Mouse (Mus musculus) stomach, embryonic 16.5 days (tissue): Measurements from ENCODE around the gene Anapc13. TPM values are rescaled to one million over a fixed set of nuclear protein-coding genes. Genes with fewer than 3 reads are reported as not detected.

Source experiments
- ATAC-seq: fragments of 200-750 bp; cut with Nextera tagmentation; 2 replicates; pipeline ENCODE4 v1.8.0; 2017; ENCODE audit warnings: moderate number of reproducible peaks, moderate TSS enrichment; ENCODE audit not compliant: insufficient read depth, low FRiP score
- H3K27ac ChIP-seq: fragments of 300-500 bp; sonication (generic); 2 replicates; pipeline ENCODE4 v1.5.1; 2014; ENCODE audit warnings: low read length
- H3K27me3 ChIP-seq: fragments of 300-500 bp; sonication (generic); 2 replicates; pipeline ENCODE4 v1.6.1; 2014; ENCODE audit warnings: low read length, control low read depth, mixed read lengths; ENCODE audit not compliant: control insufficient read depth, insufficient read depth
- H3K36me3 ChIP-seq: fragments of 300-500 bp; sonication (generic); 2 replicates; pipeline ENCODE4 v1.6.1; 2014; ENCODE audit warnings: low read length; ENCODE audit not compliant: control insufficient read depth, insufficient read depth
- H3K4me1 ChIP-seq: fragments of 300-500 bp; sonication (generic); 2 replicates; pipeline ENCODE4 v1.6.1; 2014; ENCODE audit warnings: low read length, control low read depth, mixed read lengths; ENCODE audit not compliant: control insufficient read depth, insufficient read depth
- H3K4me2 ChIP-seq: fragments of 300-500 bp; sonication (generic); 2 replicates; pipeline ENCODE4 v1.6.1; 2014; ENCODE audit warnings: low read depth, low read length, mixed read lengths
- H3K4me3 ChIP-seq: fragments of 300-500 bp; sonication (generic); replicated peaks from 2 replicates; pipeline ENCODE4 v1.5.1; 2014; ENCODE audit warnings: mild to moderate bottlenecking, low read length
- H3K9ac ChIP-seq: fragments of 300-500 bp; sonication (generic); 2 replicates; pipeline ENCODE4 v1.6.1; 2014; ENCODE audit warnings: low read length
- H3K9me3 ChIP-seq: fragments of 300-500 bp; sonication (generic); replicated peaks from 2 replicates; pipeline ENCODE4 v1.6.1; 2016; ENCODE audit warnings: low read length, control low read depth; ENCODE audit not compliant: control insufficient read depth
- WGBS: fragments of 180-500 bp; shearing (Covaris S2); extraction: QIAGEN DNeasy Blood & Tissue Kit; methylation state at CpG from one replicate; pipeline ENCODE4 v1.1.7; 2014; 5-methylcytosine and 5-hydroxymethylcytosine counted together
- polyA plus RNA-seq: library from polyadenylated mRNA; unstranded; fragments of >200 nt; fragmentation: Nextera tagmentation; extraction: Ambion mirVana; gene quantifications from 2 replicates; pipeline ENCODE4 v1.2.1, GENCODE M21; 2015

The Anapc13 gene
- polyA plus RNA-seq, 1 experiment from 2014 or later: 206 TPM

- peaks cover 6% of the 10 kb centered on the region for H3K4me1 ChIP-seq
- peak overlapping the region; percentile 84 for H3K4me2 ChIP-seq
- no peaks in the 10 kb centered on the region for H3K27me3 ChIP-seq
- WGBS: 1% methylated on average over 27 of the region's 27 CpGs
- peak overlapping the region; percentile 93 for H3K27ac ChIP-seq
- H3K9ac ChIP-seq: peak overlapping the region; percentile 99
- no peaks in the 10 kb centered on the region for H3K36me3 ChIP-seq
- H3K9me3 ChIP-seq: no peaks in the 10 kb centered on the region
- H3K4me3 ChIP-seq: peak overlapping the region; percentile 95
- ATAC-seq: peak; percentile 53
Observed at GRCm38 (mm10) chr9:102625401-102625982, 604 bp upstream of the Anapc13 start.

DNA sequence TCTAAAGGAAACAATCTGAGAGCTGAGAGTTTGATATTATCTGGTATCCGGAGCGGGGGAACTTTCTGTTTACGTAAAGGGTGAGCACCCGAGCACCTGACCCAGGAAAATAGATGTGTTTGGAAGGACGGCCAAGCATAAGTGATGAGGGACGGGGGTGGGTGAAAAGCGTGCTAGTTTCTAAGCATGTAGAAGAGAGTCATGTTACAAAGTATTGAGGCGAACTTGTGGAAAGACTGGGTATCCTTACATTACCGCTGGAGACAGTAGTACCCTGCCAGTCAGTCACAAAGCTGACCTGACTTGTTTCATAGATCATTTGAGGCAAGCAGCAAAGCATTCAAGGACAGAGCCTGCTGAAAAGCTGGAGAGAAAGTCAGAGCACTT is 736 bp downstream of the Anapc13 start:
- no peaks in the 10 kb centered on the region for H3K27me3 ChIP-seq
- no peak for ATAC-seq
- H3K9me3 ChIP-seq: no peaks in the 10 kb centered on the region
- peak overlapping the region; percentile 93 for H3K27ac ChIP-seq
- WGBS: 0% methylated on average over 9 of the region's 9 CpGs
- no peaks in the 10 kb centered on the region for H3K36me3 ChIP-seq
- H3K4me3 ChIP-seq: peak overlapping the region; percentile 95
- H3K9ac ChIP-seq: peak overlapping the region; percentile 99
- peaks cover 6% of the 10 kb centered on the region for H3K4me1 ChIP-seq
- peak overlapping the region; percentile 63 for H3K4me2 ChIP-seq

DNA sequence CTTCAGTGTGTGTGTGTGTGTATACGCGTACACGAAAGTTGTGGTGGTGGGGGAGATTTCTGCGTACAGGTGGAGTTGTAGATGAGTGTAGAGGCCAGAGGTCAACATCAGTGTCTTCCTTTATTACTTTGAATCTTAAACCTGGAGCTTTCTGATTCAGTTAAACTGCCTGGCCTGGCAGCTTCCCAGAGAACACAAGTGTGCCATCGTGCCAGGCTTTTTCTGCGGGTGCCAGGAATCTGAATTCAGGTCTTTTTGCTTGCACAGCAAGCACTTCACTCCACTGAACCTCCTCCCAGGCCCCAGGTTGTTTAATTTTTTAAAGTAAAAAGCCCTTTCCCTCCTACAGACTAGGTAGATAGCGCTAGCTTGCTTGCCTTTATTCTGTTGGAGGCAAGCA is 1.3 kb downstream of the Anapc13 start:
- Histone ChIP-seq H3K9me3 (no peaks in the 10 kb centered on the region), H3K27ac (peak overlapping the region; percentile 93), H3K9ac (peak overlapping the region; percentile 99), H3K27me3 (no peaks in the 10 kb centered on the region), H3K36me3 (no peaks in the 10 kb centered on the region), H3K4me2 (peak overlapping the region; percentile 63), H3K4me1 (peaks cover 6% of the 10 kb centered on the region), H3K4me3 (peak overlapping the region; percentile 95)
- no peak for ATAC-seq
- 56% methylated on average over 7 of the region's 7 CpGs for WGBS

GRCm38 (mm10) chr9:102629052-102629451 is 3.0 kb downstream of the Anapc13 start:
- H3K27me3 ChIP-seq: no peaks in the 10 kb centered on the region
- no peak overlapping the region for H3K4me2 ChIP-seq
- no peaks in the 10 kb centered on the region for H3K36me3 ChIP-seq
- 52% methylated on average over 7 of the region's 7 CpGs for WGBS
- no peak overlapping the region for H3K27ac ChIP-seq
- H3K9me3 ChIP-seq: no peaks in the 10 kb centered on the region
- no peak overlapping the region for H3K4me3 ChIP-seq
- peaks cover 6% of the 10 kb centered on the region for H3K4me1 ChIP-seq
- H3K9ac ChIP-seq: no peak overlapping the region
- ATAC-seq: no peak

GRCm38 (mm10) chr9:102631589-102632147 is 5.6 kb downstream of the Anapc13 start:
- no peak overlapping the region for H3K9ac ChIP-seq

GRCm38 (mm10) chr9:102632173-102632572 is 6.1 kb downstream of the Anapc13 start:
- Histone ChIP-seq H3K9me3 (no peaks in the 10 kb centered on the region), H3K36me3 (no peaks in the 10 kb centered on the region), H3K27me3 (no peaks in the 10 kb centered on the region), H3K9ac (0 out of 2 replicates have a peak overlapping the region, but pooled peaks have one; percentile 34), H3K4me3 (no peak overlapping the region), H3K4me1 (peaks cover 9% of the 10 kb centered on the region), H3K27ac (peak overlapping the region; percentile 11; the same call in 1 of the 2 replicates), H3K4me2 (no peak overlapping the region)
- ATAC-seq: no peak
- 66% methylated on average over 4 of the region's 4 CpGs for WGBS

More at GRCm38 (mm10) chr9:102631589-102632147, 5.6 kb downstream of the Anapc13 start:
- 58% methylated on average over 2 of the region's 2 CpGs for WGBS
- H3K36me3 ChIP-seq: no peaks in the 10 kb centered on the region
- no peaks in the 10 kb centered on the region for H3K9me3 ChIP-seq
- peak overlapping the region; percentile 11; the same call in 1 of the 2 replicates for H3K27ac ChIP-seq
- H3K27me3 ChIP-seq: no peaks in the 10 kb centered on the region
- peaks cover 6% of the 10 kb centered on the region for H3K4me1 ChIP-seq
- ATAC-seq: no peak
- H3K4me2 ChIP-seq: no peak overlapping the region
- no peak overlapping the region for H3K4me3 ChIP-seq

GRCm38 (mm10) chr9:102632923-102633537 is 6.9 kb downstream of the Anapc13 start:
- ATAC-seq: peak; percentile 54; the same call in 1 of the 2 replicates
- Histone ChIP-seq H3K36me3 (no peaks in the 10 kb centered on the region), H3K4me2 (no peak overlapping the region), H3K27ac (no peak overlapping the region), H3K4me1 (peaks cover 11% of the 10 kb centered on the region; the same call in 1 of the 2 replicates), H3K4me3 (no peak overlapping the region), H3K9me3 (no peaks in the 10 kb centered on the region), H3K27me3 (no peaks in the 10 kb centered on the region), H3K9ac (no peak overlapping the region)
- WGBS: 62% methylated on average over 1 of the region's 1 CpGs

GRCm38 (mm10) chr9:102634453-102634852 is 8.4 kb downstream of the Anapc13 start:
- WGBS: 70% methylated on average over 8 of the region's 8 CpGs
- H3K4me1 ChIP-seq: peaks cover 14% of the 10 kb centered on the region; the same call in 1 of the 2 replicates
- no peak overlapping the region for H3K9ac ChIP-seq
- H3K36me3 ChIP-seq: no peaks in the 10 kb centered on the region
- no peaks in the 10 kb centered on the region for H3K27me3 ChIP-seq
- no peak overlapping the region for H3K4me2 ChIP-seq
- no peak for ATAC-seq
- no peaks in the 10 kb centered on the region for H3K9me3 ChIP-seq
- no peak overlapping the region for H3K27ac ChIP-seq
- H3K4me3 ChIP-seq: no peak overlapping the region

GRCm38 (mm10) chr9:102636553-102636952 is 10.5 kb downstream of the Anapc13 start:
- H3K4me2 ChIP-seq: no peak overlapping the region
- H3K4me3 ChIP-seq: no peak overlapping the region
- H3K4me1 ChIP-seq: peaks cover 14% of the 10 kb centered on the region; the same call in 1 of the 2 replicates
- H3K36me3 ChIP-seq: no peaks in the 10 kb centered on the region
- no peaks in the 10 kb centered on the region for H3K27me3 ChIP-seq
- 2% methylated on average over 4 of the region's 4 CpGs for WGBS
- no peak overlapping the region for H3K27ac ChIP-seq
- ATAC-seq: peak; percentile 33; the same call in 1 of the 2 replicates
- no peaks in the 10 kb centered on the region for H3K9me3 ChIP-seq
- H3K9ac ChIP-seq: no peak overlapping the region
